Mouse (Mus musculus): ENCODE results near the gene 4930432M17Rik. TPM values are rescaled to one million over a fixed set of nuclear protein-coding genes. Genes with fewer than 3 reads are reported as not detected.
A peak's percentile ranks its signal among the peaks of the same experiment; 100 is the strongest.

Gene 4930432M17Rik
- polyA plus RNA-seq, 1 experiment from 2014 or later: not detected

DNA sequence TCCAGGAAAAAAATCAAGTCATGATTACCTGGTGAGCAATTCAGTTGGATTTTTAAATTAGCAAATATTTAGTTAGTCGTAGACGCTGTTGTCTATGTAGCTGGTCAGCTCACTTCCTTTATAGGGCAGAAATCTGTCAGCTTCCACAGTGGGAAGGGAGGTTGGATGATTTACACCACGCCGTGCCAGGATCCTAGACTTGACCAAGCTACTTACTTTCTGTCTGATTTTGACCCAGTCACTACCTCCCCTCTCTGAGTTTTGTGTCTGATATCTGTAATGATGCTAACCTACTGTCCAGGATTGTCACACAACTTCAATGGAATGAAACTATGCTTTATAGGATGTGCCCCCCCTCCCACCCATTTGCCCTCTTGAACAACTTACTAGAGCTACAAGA lies 29.3 kb downstream of the 4930432M17Rik start:
- Histone ChIP-seq H3K36me3 (no peaks in the 10 kb centered on the region), H3K27ac (peak overlapping the region; percentile 86), H3K27me3 (ENCODE audit: insufficient read depth, poor library complexity, severe bottlenecking) (0 out of 2 replicates have a peak, but pooled peaks cover 9% of the 10 kb centered on the region), H3K4me3 (no peak overlapping the region), H3K4me1 (replicated peaks) (peaks cover 37% of the 10 kb centered on the region), H3K9me3 (no peaks in the 10 kb centered on the region)
- WGBS: 80% methylated on average over 4 of the region's 4 CpGs
- no peak for DNase-seq (ENCODE audit: low spot score)

DNA sequence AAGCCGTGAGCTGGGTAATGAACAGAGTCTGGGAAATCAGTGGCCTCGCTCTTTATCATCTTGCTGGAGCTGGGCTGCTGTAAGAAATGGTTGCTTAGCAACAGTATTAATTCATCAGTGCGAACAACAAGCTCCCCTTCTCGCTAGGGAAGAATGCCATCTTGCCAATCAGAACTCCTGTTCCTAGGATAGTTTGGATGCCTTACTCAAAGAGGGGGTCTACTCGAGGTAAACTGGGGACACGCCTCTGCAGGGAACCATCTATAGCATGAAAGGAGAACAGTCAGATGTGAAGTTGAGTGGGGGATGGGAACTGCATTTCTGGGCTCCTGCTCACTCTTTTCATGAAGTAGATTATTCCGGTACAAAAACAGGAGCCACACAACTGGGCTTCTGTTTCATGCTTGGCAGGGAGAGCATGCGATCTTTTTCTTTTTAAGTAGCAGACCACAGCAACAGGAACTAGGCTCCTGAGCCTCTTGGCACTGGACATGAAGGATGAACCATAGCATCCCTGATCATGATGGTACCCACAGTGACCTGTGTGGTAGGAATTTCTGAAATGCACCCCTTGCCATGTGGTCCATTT lies 29.9 kb downstream of the 4930432M17Rik start:
- no peaks in the 10 kb centered on the region for H3K9me3 ChIP-seq
- 0 out of 2 replicates have a peak, but pooled peaks cover 9% of the 10 kb centered on the region for H3K27me3 ChIP-seq (ENCODE audit: insufficient read depth, poor library complexity, severe bottlenecking)
- peaks cover 37% of the 10 kb centered on the region for H3K4me1 ChIP-seq (replicated peaks)
- peak overlapping the region; percentile 86 for H3K27ac ChIP-seq
- H3K4me3 ChIP-seq: peak overlapping the region; percentile 23; the same call in 1 of the 2 replicates
- DNase-seq (ENCODE audit: low spot score): peak; percentile 68
- 20% methylated on average over 8 of the region's 8 CpGs for WGBS
- H3K36me3 ChIP-seq: no peaks in the 10 kb centered on the region

DNA sequence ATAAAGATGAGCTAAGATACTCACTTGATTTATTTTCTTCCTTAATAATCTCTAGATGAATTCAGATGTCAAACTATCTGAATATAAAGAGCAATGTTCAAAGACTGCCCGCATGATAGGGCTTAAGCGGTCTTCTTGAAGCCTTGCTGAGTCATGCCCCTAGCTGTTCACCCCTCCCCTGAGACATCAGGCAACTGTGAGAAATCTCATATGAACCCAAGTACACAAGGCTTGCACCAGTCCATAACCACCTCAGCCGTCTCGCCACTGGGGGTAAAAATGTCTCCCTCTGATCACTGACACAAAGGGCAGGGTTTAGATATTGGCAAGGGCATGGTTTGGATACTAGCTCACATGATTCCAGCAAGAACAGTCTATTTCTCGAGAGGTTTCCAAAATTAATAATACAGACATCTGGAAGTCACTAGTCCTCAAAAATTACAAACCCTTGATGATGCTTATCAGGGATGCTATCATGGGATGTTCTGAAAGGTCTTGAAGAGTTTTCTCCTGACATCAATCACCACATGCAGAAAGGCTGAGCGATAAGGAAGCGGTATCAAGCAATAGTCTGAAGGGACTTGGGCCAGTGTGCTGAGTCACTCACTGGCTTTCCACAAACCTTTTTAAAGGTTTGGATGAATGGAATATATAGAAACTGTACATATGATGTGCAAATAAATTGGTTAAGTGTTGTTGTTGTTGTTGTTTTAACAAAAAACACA lies 32.8 kb downstream of the 4930432M17Rik start:
- 90% methylated on average over 7 of the region's 7 CpGs for WGBS

DNA sequence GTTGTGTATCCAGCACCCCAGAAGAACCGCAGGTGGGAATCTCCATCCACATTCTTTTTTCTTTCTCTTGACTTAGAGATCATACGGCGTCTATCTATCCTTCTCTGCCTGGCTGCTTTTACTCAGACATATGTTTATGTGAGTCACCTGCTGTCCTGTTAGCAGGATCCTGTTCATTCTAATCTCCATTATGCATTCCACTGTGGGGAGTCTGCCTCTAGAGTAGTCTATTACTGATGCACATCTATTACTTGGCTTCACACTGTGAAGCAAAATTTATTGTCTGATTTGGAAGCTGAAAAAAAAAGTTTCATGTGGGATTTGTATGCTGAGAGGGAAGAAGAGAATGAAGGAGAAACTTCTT lies 33.3 kb downstream of the 4930432M17Rik start:
- peaks cover 32% of the 10 kb centered on the region for H3K4me1 ChIP-seq (replicated peaks)
- no peaks in the 10 kb centered on the region for H3K36me3 ChIP-seq
- DNase-seq (ENCODE audit: low spot score): no peak
- no peak overlapping the region for H3K4me3 ChIP-seq
- H3K9me3 ChIP-seq: no peaks in the 10 kb centered on the region
- 0 out of 2 replicates have a peak, but pooled peaks cover 9% of the 10 kb centered on the region for H3K27me3 ChIP-seq (ENCODE audit: insufficient read depth, poor library complexity, severe bottlenecking)
- WGBS: 72% methylated on average over 3 of the region's 3 CpGs
- H3K27ac ChIP-seq: no peak overlapping the region

More for the DNA sequence above, 32.8 kb downstream of the 4930432M17Rik start:
- DNase-seq (ENCODE audit: low spot score): no peak
- H3K27me3 ChIP-seq (ENCODE audit: insufficient read depth, poor library complexity, severe bottlenecking): 0 out of 2 replicates have a peak, but pooled peaks cover 9% of the 10 kb centered on the region
- H3K9me3 ChIP-seq: no peaks in the 10 kb centered on the region
- no peaks in the 10 kb centered on the region for H3K36me3 ChIP-seq
- no peak overlapping the region for H3K4me3 ChIP-seq
- peaks cover 37% of the 10 kb centered on the region for H3K4me1 ChIP-seq (replicated peaks)
- H3K27ac ChIP-seq: no peak overlapping the region

DNA sequence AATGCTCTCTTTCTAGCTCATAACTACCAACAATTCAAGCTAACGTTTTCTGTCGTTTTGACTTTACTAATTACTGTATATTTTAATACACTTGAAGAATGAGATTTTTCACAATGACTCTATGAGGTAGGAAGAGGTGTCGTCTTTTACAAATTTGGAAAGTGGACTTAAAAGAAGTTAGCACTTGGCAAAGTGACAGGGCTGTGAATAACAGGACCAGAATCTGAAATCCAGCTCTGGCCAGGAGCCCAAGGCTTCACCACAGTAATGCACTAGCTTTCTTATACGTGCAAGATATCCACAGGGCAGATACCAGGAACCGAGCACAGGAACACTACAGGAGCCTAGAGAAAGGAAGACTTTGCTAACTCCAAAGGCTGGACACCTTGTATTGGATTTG lies 35.5 kb downstream of the 4930432M17Rik start:
- Histone ChIP-seq H3K36me3 (no peaks in the 10 kb centered on the region), H3K9me3 (no peaks in the 10 kb centered on the region), H3K4me1 (replicated peaks) (peaks cover 10% of the 10 kb centered on the region), H3K27me3 (ENCODE audit: insufficient read depth, poor library complexity, severe bottlenecking) (0 out of 2 replicates have a peak, but pooled peaks cover 9% of the 10 kb centered on the region), H3K4me3 (no peak overlapping the region), H3K27ac (no peak overlapping the region)
- DNase-seq (ENCODE audit: low spot score): no peak
- WGBS: 82% methylated on average over 5 of the region's 5 CpGs

DNA sequence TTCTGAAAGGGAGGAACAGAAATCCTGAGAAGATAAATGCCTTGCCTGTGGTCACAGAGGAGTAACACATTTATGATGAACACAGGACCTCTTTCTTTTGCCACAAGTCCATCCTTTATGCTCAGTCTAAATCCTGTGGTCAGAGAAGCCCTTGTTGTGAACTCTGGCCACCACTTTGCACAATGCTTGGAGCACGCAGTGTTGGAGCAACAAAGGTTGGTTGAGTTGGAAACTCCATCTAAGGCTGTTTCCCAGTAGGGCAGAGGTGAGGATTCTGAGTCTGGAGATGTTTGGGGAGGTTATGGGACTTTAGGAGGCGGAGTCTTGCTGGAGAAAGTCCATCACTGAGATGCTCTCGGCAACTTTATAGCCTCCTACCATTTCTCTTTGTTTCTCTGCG lies 36.5 kb downstream of the 4930432M17Rik start:
- Histone ChIP-seq H3K9me3 (no peaks in the 10 kb centered on the region), H3K36me3 (no peaks in the 10 kb centered on the region), H3K27me3 (ENCODE audit: insufficient read depth, poor library complexity, severe bottlenecking) (0 out of 2 replicates have a peak, but pooled peaks cover 4% of the 10 kb centered on the region), H3K4me1 (replicated peaks) (no peaks in the 10 kb centered on the region; the same call in none of the 2 replicates), H3K4me3 (no peak overlapping the region), H3K27ac (no peak overlapping the region)
- WGBS: 86% methylated on average over 4 of the region's 4 CpGs
- DNase-seq (ENCODE audit: low spot score): no peak

DNA sequence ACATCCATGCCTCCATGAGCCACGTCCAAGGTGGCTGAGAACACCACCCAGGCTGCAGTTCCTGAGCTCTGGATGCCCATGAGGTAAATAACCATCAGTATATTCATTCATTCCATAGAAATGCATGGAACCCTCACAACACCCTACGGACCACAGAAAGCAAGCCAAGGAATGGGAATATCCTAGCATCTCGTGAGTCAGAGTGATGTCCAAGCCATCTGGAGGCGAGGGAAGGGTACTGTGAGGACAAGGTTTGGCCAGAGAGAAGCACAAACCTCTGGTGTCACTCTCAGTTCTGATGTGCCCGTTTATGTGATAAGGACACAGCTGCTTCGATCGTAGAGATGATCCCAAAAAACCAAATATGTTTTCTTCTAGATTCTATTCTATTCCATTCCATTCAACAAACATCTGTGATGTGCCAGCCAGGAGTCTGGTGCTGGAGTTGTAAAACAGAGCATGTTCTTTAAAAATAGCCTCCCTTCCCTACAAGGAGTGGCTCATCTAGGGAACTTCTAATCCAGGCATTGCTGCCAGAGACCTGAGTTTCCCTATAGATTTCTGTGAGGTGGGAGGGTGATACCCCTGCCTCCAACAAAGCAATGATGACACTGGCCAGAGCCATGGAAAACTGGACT lies 40.5 kb downstream of the 4930432M17Rik start:
- no peaks in the 10 kb centered on the region; the same call in 1 of the 2 replicates for H3K27me3 ChIP-seq (ENCODE audit: insufficient read depth, poor library complexity, severe bottlenecking)
- WGBS: 90% methylated on average over 7 of the region's 7 CpGs
- H3K4me1 ChIP-seq (replicated peaks): no peaks in the 10 kb centered on the region; the same call in 1 of the 2 replicates
- H3K4me3 ChIP-seq: no peak overlapping the region
- H3K9me3 ChIP-seq: no peaks in the 10 kb centered on the region
- no peak for DNase-seq (ENCODE audit: low spot score)
- no peak overlapping the region for H3K27ac ChIP-seq
- H3K36me3 ChIP-seq: no peaks in the 10 kb centered on the region

DNA sequence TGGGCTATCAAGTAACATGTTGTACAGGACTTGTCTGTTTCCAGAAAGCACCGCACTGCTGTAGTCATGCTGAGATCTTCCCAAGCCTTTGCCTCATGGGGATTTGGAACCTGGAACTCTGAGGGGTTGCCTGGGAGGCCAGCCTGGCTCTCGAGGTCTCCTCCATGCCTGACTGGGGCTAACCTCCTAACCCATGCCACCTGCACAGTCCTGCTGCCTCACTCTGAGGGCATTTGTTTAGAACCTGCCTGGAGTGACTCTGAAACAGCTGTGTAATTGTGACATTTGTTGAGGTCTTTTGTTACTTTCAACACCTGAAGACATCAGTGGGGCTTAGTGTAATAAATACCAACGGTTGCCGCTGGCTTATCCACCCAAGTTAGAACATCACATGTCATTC lies 41.7 kb downstream of the 4930432M17Rik start:
- Histone ChIP-seq H3K27ac (no peak overlapping the region), H3K4me1 (replicated peaks) (no peaks in the 10 kb centered on the region; the same call in 1 of the 2 replicates), H3K4me3 (no peak overlapping the region), H3K36me3 (no peaks in the 10 kb centered on the region), H3K9me3 (no peaks in the 10 kb centered on the region), H3K27me3 (ENCODE audit: insufficient read depth, poor library complexity, severe bottlenecking) (no peaks in the 10 kb centered on the region; the same call in 1 of the 2 replicates)
- 75% methylated on average over 4 of the region's 4 CpGs for whole genome bisulfite sequencing
- DNase-seq (ENCODE audit: low spot score): no peak

DNA sequence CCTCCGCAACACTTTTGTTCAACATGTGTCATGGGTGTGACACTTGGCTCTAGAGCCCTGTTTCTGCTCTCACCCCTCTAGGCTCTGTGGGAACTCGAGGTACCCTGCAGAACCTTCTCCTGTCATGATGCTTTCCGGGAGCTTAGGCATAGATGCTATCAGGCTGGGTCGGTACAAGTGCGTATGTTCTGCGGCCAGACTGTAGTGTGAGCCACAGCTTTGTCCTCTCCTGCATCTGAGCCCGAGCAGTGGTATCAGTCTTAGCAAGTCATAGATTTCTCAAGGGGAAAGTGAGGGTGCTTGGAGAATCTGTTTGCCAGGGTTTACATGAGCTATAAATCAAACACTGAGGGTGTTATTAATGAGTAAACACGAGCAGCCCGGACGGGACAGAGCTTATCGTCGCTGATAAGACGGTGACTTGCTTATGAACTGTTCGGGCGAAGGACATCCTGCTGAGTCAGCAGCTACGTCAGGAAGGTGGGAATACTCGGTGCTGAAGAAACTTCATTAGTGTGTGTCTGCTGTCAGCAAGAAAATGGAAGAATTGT lies 42.7 kb downstream of the 4930432M17Rik start:
- WGBS: 87% methylated on average over 17 of the region's 17 CpGs
- DNase-seq (ENCODE audit: low spot score): no peak
- H3K4me1 ChIP-seq (replicated peaks): no peaks in the 10 kb centered on the region; the same call in 1 of the 2 replicates
- no peaks in the 10 kb centered on the region for H3K36me3 ChIP-seq
- H3K4me3 ChIP-seq: no peak overlapping the region
- no peak overlapping the region for H3K27ac ChIP-seq
- no peaks in the 10 kb centered on the region; the same call in 1 of the 2 replicates for H3K27me3 ChIP-seq (ENCODE audit: insufficient read depth, poor library complexity, severe bottlenecking)
- H3K9me3 ChIP-seq: no peaks in the 10 kb centered on the region

DNA sequence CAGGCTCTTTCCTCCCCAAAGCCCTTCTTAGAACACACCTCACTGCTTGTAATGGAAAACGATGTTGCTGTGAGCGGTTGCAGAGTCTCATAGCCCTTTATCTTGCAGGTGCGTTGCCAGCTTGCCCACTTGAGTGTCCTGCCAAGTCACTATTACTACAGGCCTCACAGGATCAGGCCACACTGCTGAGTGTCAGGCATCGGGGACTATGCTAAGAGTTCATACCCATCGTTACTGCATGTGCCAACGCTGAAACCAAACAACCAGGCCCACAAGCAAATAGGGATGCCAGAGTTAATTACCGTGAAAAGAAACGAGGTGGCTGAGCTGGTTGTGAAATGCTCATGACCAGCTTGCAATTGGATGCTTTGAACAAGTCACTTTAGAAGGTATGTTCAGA lies 43.3 kb downstream of the 4930432M17Rik start:
- Histone ChIP-seq H3K36me3 (no peaks in the 10 kb centered on the region), H3K27me3 (ENCODE audit: insufficient read depth, poor library complexity, severe bottlenecking) (peaks cover under 1% of the 10 kb centered on the region; the same call in 1 of the 2 replicates), H3K9me3 (no peaks in the 10 kb centered on the region), H3K27ac (no peak overlapping the region), H3K4me1 (replicated peaks) (no peaks in the 10 kb centered on the region; the same call in 1 of the 2 replicates), H3K4me3 (no peak overlapping the region)
- 83% methylated on average over 8 of the region's 8 CpGs for WGBS
- no peak for DNase-seq (ENCODE audit: low spot score)

DNA sequence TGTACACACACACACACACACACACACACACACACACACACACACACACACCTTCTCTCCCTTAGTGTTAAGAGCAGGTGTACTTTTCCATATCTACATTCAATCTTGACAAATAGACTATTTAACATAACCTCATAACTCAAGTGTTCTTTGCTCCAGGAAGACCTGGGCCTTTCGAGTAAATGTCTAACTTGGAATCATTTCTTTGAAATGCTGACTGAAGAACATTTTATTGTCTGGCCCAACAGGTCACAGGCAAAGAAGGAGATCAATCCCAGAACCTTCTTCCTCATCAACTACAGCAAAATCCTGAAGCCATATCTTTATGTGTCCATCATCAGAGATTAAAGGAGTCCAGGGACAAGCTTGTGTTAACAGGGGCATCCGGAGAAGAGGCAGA lies 43.9 kb downstream of the 4930432M17Rik start:
- H3K9me3 ChIP-seq: no peaks in the 10 kb centered on the region
- H3K27me3 ChIP-seq (ENCODE audit: insufficient read depth, poor library complexity, severe bottlenecking): peaks cover 6% of the 10 kb centered on the region
- WGBS: 94% methylated on average over 2 of the region's 2 CpGs
- H3K36me3 ChIP-seq: no peaks in the 10 kb centered on the region
- no peak for DNase-seq (ENCODE audit: low spot score)
- peaks cover 6% of the 10 kb centered on the region; the same call in 1 of the 2 replicates for H3K4me1 ChIP-seq (replicated peaks)
- no peak overlapping the region for H3K4me3 ChIP-seq
- no peak overlapping the region for H3K27ac ChIP-seq

DNA sequence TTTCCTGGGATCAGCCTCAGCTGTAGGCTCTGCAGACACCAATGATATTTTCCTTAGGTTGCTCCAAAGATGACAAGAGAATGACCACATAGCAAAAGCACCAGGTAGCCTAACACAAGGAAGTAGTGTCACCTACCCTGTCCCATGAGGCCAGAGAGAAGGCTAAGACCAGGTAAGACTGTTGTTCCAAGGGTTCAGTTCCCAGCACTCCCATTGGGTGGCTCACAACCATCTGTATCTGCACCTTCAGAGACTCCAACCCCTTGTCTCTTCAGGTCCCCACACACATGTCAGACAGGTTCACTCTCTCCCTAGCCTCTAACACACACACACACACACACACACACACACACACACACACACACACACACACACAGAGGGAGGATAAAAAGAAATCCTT lies 44.8 kb downstream of the 4930432M17Rik start:
- no peaks in the 10 kb centered on the region for H3K9me3 ChIP-seq
- H3K4me1 ChIP-seq (replicated peaks): peaks cover 7% of the 10 kb centered on the region; the same call in 1 of the 2 replicates
- H3K27ac ChIP-seq: no peak overlapping the region

More for the DNA sequence above, 44.8 kb downstream of the 4930432M17Rik start:
- Histone ChIP-seq H3K27me3 (ENCODE audit: insufficient read depth, poor library complexity, severe bottlenecking) (peaks cover 14% of the 10 kb centered on the region), H3K4me3 (no peak overlapping the region), H3K36me3 (no peaks in the 10 kb centered on the region)
- DNase-seq (ENCODE audit: low spot score): no peak
